ENCODE assay signal across 9 mouse cellular contexts in the genomic region with DNA sequence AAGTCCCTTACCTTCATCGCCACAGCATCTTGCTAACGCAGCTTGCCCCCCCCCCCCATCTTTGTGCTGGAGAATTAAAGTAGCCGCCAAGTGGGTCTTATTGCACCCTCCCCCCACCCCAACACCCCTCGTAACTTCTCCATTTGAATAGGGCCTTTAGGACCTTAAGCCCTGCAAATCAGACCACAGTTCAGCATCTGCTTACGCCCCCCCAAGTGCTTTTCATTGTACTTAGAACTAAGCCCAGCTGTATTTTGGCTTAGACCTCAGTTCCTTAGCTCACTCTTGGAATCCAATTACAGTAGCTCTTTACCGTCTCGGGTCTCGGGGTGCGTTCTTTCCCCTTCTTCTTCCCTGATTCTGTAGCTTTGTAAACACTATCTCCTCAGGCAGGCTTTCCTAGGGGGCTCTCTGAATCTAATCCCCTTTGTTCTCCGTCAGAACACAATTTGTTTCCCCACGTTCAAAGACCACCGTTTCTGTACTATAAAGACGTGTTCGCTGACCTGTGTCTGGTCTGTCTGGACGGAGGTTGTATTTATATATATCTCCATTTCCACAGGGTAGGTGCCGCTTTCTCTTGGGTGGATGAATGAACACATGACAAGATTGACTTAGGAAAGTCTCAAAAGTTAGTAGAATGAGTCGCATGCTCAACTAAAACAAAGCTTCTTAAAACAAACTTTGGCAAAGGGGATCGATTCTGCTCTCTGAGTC.
DNase-seq lines count a peak whose midpoint lies in the region; ATAC-seq lines count a peak whose summit lies in the region.
"Had no signal": no experiment of that assay in that cellular context is flagged by ENCODE, and none has a peak within 500 bp of the region (broad histone marks: within the 10 kb centered on the region; RNA-seq: fewer than 3 reads in every experiment).

No protein-coding gene starts in this region.

- peak overlapping the region; percentile 31 for H3K4me3 ChIP-seq in heart, embryonic 12.5 days
- H3K4me3 ChIP-seq in hindbrain, embryonic 10.5 days: peak overlapping the region; percentile 39
- H3K4me3 ChIP-seq in midbrain, embryonic 12.5 days: peak overlapping the region; percentile 25

- no peaks in the 10 kb centered on the region for H3K36me3 ChIP-seq in heart, embryonic 12.5 days
- no peaks in the 10 kb centered on the region for H3K36me3 ChIP-seq in hindbrain, embryonic 10.5 days
- H3K36me3 ChIP-seq in midbrain, embryonic 12.5 days: no peaks in the 10 kb centered on the region

- H3K27ac ChIP-seq in heart, embryonic 12.5 days (ENCODE audit: poor library complexity, severe bottlenecking): no peak overlapping the region
- H3K27ac ChIP-seq in hindbrain, embryonic 10.5 days: no peak overlapping the region; the same call in 1 of the 2 replicates
- no peak overlapping the region for H3K27ac ChIP-seq in midbrain, embryonic 12.5 days (replicated peaks)

- no peak overlapping the region for H3K9ac ChIP-seq in heart, embryonic 12.5 days
- no peak overlapping the region for H3K9ac ChIP-seq in midbrain, embryonic 12.5 days (replicated peaks)

- intact Hi-C loops in heart, postnatal 25 days (cut with DNase I): no loop called here

- DNase-seq in heart, postnatal 25 days (ENCODE audit: low spot score): no peak
- DNase-seq in NIH3T3 (ENCODE audit: low read depth): peak; percentile 48
- no peak for DNase-seq in hindbrain, embryonic 10.5 days (ENCODE audit: low spot score)
- DNase-seq in right cerebral cortex, postnatal 4 days: no peak
- no peak for DNase-seq in cerebellum, postnatal 25 days
- DNase-seq: kidney, adult 11 months had no signal

- no peak for ATAC-seq in heart, embryonic 12.5 days (ENCODE audit: insufficient number of reproducible peaks, low FRiP score)
- peak; percentile 78 for ATAC-seq in midbrain, embryonic 12.5 days (ENCODE audit: low FRiP score, low read depth)
- ATAC-seq in frontal cortex, adult (ENCODE audit: low TSS enrichment): no peak

- H3K4me1 ChIP-seq in heart, embryonic 12.5 days (replicated peaks): peaks cover 10% of the 10 kb centered on the region; the same call in 1 of the 2 replicates
- peaks cover 21% of the 10 kb centered on the region for H3K4me1 ChIP-seq in hindbrain, embryonic 10.5 days (replicated peaks)
- peaks cover 14% of the 10 kb centered on the region for H3K4me1 ChIP-seq in midbrain, embryonic 12.5 days

- H3K27me3 ChIP-seq in heart, embryonic 12.5 days (replicated peaks): peaks cover 11% of the 10 kb centered on the region; the same call in 1 of the 2 replicates
- peaks cover 27% of the 10 kb centered on the region for H3K27me3 ChIP-seq in hindbrain, embryonic 10.5 days (ENCODE audit: insufficient read depth, poor library complexity, severe bottlenecking)
- H3K27me3 ChIP-seq in midbrain, embryonic 12.5 days: peaks cover 14% of the 10 kb centered on the region; the same call in 1 of the 2 replicates

- peaks cover 2% of the 10 kb centered on the region; the same call in 1 of the 2 replicates for H3K9me3 ChIP-seq in heart, embryonic 12.5 days (replicated peaks)
- no peaks in the 10 kb centered on the region for H3K9me3 ChIP-seq in hindbrain, embryonic 10.5 days
- no peaks in the 10 kb centered on the region for H3K9me3 ChIP-seq in midbrain, embryonic 12.5 days

- WGBS in heart, embryonic 12.5 days: 13% methylated on average over 18 of the region's 18 CpGs
- 3% methylated on average over 18 of the region's 18 CpGs for WGBS in hindbrain, embryonic 10.5 days
- WGBS in midbrain, embryonic 12.5 days: under 1% methylated on average over 18 of the region's 18 CpGs

- peak overlapping the region; percentile 66 for H3K4me2 ChIP-seq in heart, embryonic 12.5 days
- peak overlapping the region; percentile 53 for H3K4me2 ChIP-seq in midbrain, embryonic 12.5 days (replicated peaks)
